Mouse (Mus musculus) liver, adult 2 months (tissue): ENCODE data around the gene Klhdc2.

Experiments
- CTCF ChIP-seq: fragments of 200-500 bp; IDR thresholded peaks from 2 replicates; pipeline ENCODE4 v1.5.1; 2011; ENCODE audit warnings: low read depth, low read length, control low read depth
- POLR2A ChIP-seq: fragments of 200-500 bp; IDR thresholded peaks from 2 replicates; pipeline ENCODE4 v1.6.1; 2011; ENCODE audit warnings: low read length, control low read depth; ENCODE audit not compliant: insufficient read depth; ENCODE audit errors: extremely low read depth

GRCm38 (mm10) chr12:69351685-69352084 lies 55.2 kb downstream of the Klhdc2 start:
- TF ChIP-seq POLR2A (no peak), CTCF (no peak)
